Mouse (Mus musculus): ENCODE measurements around the gene Supt7l.

DNA sequence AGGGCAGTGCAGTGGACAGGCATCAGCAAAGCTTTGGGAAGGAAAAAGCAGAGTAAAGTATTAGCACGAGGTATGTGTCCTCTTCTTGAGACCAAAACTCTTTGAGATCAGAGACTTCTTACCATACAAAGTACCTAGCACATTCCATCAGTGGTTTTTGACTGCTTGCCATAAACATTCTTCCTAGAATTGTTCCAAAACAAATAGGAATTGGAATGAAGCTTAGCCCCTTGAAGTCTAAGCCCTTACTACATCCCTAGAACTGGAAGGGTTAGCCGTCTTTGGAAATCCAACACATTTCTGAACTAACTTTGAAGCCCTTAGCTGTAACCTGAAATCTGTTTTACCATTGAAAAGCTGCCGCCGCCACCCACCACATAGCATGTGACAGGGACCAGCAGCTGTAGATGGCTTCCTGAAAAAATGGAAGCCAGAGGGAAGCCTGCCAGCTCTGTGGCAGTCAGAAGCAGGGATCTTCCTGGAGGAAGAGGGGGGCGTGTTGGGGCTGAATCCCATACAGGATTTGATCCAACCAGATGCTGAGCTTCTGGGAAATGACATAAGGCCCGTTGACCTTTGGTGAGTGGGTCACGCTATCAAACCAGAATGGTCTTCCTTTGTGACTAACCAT lies 34.5 kb upstream of the Supt7l start:
- TF ChIP-seq CTCF (IDR thresholded peaks at IDR 0.05; ENCODE audit: low read depth, low read length) (no peak), POLR2A (IDR thresholded peaks at IDR 0.05; ENCODE audit: borderline replicate concordance, low read depth, low read length) (no peak)

All from bone marrow macrophage, adult 2 months (primary cell).